Mouse (Mus musculus) right cerebral cortex, postnatal 25 days (tissue): Measurements from ENCODE around the gene Nr1h2.

Experiments
- DNase-seq: peaks from one replicate; pipeline ENCODE4 v3.0.0; 2022

The Nr1h2 gene

DNA sequence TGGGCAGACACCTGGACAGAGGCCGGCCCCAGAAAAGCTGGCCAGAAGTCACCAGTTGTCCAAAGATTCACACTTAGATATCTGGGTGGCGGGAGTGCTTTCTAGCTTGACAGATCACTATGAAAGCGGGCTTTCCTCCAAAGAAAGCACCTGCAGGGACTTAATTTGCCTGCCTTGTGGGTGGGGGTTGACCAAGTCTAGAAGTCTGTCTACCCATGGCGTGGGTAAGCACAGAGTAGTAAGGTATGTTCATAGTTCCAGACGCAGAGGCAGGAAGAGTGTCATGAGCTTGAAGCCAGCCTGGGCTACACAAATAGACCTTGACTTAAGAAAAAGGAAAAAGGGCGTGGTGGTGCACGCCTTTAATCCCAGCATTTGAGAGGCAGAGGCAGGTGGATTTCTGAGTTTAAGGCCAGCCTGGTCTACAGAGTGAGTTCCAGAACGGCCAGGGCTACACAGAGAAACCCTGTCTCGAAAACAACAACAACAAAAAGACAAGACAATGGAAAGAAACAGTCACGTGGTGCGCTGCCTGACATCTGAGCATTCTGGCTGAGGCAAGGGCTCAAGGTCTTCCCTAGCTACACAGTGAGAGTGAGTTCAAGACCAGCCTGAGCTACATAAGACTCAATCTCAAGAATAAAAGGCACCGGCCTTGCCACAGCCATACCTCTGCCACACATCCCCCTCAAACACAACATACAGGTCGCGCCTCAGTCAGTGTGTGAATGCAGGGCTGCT, 27.2 kb downstream of the Nr1h2 start:
- no peak for DNase-seq

GRCm38 (mm10) chr7:44525126-44525832, 28.5 kb downstream of the Nr1h2 start:
- DNase-seq = peak; percentile 31

- no peak for DNase-seq
Observed at GRCm38 (mm10) chr7:44524502-44524901, 29.2 kb downstream of the Nr1h2 start, which contains the start of gene Mybpc2. Mybpc2 (minus strand) TSS chr7:44524656.

GRCm38 (mm10) chr7:44523056-44523455, 30.7 kb downstream of the Nr1h2 start:
- DNase-seq = no peak

- no peak for DNase-seq
Observed at GRCm38 (mm10) chr7:44521710-44522109, 32.0 kb downstream of the Nr1h2 start.

GRCm38 (mm10) chr7:44520990-44521389, 32.8 kb downstream of the Nr1h2 start:
- DNase-seq = no peak

DNA sequence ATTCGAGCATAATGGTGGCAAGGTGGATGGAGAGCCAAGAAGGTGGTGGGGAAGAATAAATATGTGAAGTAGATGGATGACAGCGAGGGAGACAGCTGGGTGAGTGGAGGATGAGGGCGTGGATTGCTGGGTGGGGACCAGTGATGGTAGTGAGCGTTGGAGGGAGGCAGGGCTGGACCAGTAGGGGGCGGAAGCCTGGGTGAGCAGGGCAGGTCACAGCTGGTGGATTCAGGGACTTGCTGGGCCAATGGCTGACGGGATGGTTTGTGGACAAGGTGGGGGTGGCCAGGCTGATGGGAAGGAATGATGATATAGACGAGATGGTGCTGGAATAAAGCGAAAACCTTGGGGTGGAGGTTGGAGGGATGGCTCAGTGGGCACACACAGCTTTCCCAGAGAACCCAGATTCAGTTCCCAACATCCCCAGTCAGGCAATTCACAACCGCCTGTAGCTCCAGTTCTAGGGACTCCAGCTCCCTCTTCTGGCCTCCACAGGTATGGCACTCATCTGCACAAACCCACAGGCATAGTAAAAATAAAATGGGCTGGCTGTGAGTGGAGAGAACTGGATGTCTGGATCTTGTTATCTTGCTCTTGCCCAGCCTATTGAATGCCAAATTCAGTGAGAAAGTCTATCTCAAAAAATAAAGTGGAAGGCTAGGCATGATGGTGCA, 34.4 kb downstream of the Nr1h2 start:
- no peak for DNase-seq

DNA sequence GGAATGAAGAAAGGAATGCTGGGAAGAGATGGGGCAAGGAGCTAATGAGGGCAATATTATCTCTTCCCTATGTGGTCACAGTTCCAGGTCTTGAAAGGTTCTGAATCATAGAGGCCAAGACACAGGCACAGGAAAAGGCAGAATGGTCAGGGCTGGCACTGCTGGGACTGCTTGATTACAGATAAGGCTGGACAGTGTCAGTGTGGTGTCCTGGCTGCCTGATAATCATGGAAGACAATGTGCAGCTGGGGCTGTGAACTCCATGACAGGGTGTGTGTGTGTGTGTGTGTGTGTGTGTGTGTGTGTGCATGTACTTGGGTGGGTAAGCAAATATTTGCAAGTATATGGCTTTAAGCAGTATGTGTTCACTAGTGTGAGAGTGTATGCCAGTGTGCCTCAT, 46.3 kb downstream of the Nr1h2 start:
- DNase-seq = no peak

DNA sequence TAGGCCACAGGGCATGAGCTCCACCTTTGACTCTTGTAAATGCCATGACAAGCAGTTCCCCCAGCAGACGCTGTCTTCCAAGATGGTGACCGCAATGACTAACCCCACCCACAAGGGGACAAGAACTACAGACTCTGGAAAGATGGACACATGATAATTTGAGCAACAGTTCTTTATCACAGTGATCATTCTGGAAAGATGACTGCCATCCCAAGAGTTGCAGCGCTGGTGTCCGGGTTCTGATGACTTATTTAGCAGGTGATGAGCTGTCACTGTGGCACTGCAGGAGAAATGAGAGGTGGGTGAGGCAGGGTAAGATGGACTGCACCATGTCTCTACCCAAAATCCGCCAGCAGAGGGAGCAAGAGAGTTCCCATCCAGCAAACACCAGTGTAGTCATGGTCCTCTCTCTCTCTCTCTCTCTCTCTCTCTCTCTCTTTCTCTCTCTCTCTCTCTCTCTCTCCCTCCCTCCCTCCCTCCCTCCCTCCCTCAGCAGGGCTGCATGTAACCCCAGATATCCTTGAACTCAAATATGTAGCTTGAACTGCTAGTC, 52.1 kb downstream of the Nr1h2 start:
- DNase-seq = peak; percentile 61

- no peak for DNase-seq
Observed at GRCm38 (mm10) chr7:44500046-44500445, 53.7 kb downstream of the Nr1h2 start.
